Mouse (Mus musculus): ENCODE measurements around the gene 2510039O18Rik. TPM values are rescaled to one million over a fixed set of nuclear protein-coding genes. Genes with fewer than 3 reads are reported as not detected.
A peak's percentile ranks its signal among the peaks of the same experiment; 100 is the strongest.

Gene 2510039O18Rik
- 12.4 and 19.6 TPM in 2 replicates for polyA plus RNA-seq (2011; ENCODE audit: insufficient read depth, insufficient read length, low replicate concordance, missing spikeins)

GRCm38 (mm10) chr4:147940576-147941044 lies at the start of gene 2510039O18Rik:
Gene 2510039O18Rik (plus strand): TSS chr4:147940895.
- 1% methylated on average over 35 of the region's 35 CpGs for WGBS
- H3K27ac ChIP-seq (ENCODE audit: control insufficient read depth, insufficient read depth, low read depth, low read length, poor library complexity) = peak within 1 kb of the TSS; percentile 90
- TF ChIP-seq POLR2A (IDR thresholded peaks at IDR 0.05; ENCODE audit: borderline replicate concordance, control insufficient read depth, low read depth, low read length) (peak; percentile 89), CTCF (IDR thresholded peaks at IDR 0.05; ENCODE audit: control insufficient read depth, insufficient read depth, low read length) (no peak)
- H3K4me1 ChIP-seq (ENCODE audit: control insufficient read depth, insufficient read depth, low read length) = peaks cover 7% of the 10 kb centered on the region
- peak within 1 kb of the TSS; percentile 93 for H3K4me3 ChIP-seq (replicated peaks; ENCODE audit: control insufficient read depth, low read depth, low read length)

- Histone ChIP-seq H3K27ac (ENCODE audit: control insufficient read depth, insufficient read depth, low read depth, low read length, poor library complexity) (no peak overlapping the region), H3K4me3 (replicated peaks; ENCODE audit: control insufficient read depth, low read depth, low read length) (no peak overlapping the region), H3K4me1 (ENCODE audit: control insufficient read depth, insufficient read depth, low read length) (no peaks in the 10 kb centered on the region)
- 70% methylated on average over 4 of the region's 4 CpGs for WGBS
- TF ChIP-seq POLR2A (IDR thresholded peaks at IDR 0.05; ENCODE audit: borderline replicate concordance, control insufficient read depth, low read depth, low read length) (no peak), CTCF (IDR thresholded peaks at IDR 0.05; ENCODE audit: control insufficient read depth, insufficient read depth, low read length) (no peak)
Observed at GRCm38 (mm10) chr4:147895815-147896330, 44.8 kb upstream of the 2510039O18Rik start.

GRCm38 (mm10) chr4:147896411-147896810 lies 44.3 kb upstream of the 2510039O18Rik start:
- Histone ChIP-seq H3K27ac (ENCODE audit: control insufficient read depth, insufficient read depth, low read depth, low read length, poor library complexity) (no peak overlapping the region), H3K4me3 (replicated peaks; ENCODE audit: control insufficient read depth, low read depth, low read length) (no peak overlapping the region), H3K4me1 (ENCODE audit: control insufficient read depth, insufficient read depth, low read length) (no peaks in the 10 kb centered on the region)
- 15% methylated on average over 1 of the region's 1 CpGs for WGBS
- TF ChIP-seq CTCF (IDR thresholded peaks at IDR 0.05; ENCODE audit: control insufficient read depth, insufficient read depth, low read length) (no peak), POLR2A (IDR thresholded peaks at IDR 0.05; ENCODE audit: borderline replicate concordance, control insufficient read depth, low read depth, low read length) (no peak)

- Histone ChIP-seq H3K27ac (ENCODE audit: control insufficient read depth, insufficient read depth, low read depth, low read length, poor library complexity) (no peak overlapping the region), H3K4me3 (replicated peaks; ENCODE audit: control insufficient read depth, low read depth, low read length) (no peak overlapping the region), H3K4me1 (ENCODE audit: control insufficient read depth, insufficient read depth, low read length) (no peaks in the 10 kb centered on the region)
- TF ChIP-seq CTCF (IDR thresholded peaks at IDR 0.05; ENCODE audit: control insufficient read depth, insufficient read depth, low read length) (no peak), POLR2A (IDR thresholded peaks at IDR 0.05; ENCODE audit: borderline replicate concordance, control insufficient read depth, low read depth, low read length) (no peak)
- WGBS = 80% methylated on average over 3 of the region's 3 CpGs
Observed at GRCm38 (mm10) chr4:147897348-147897747, 43.3 kb upstream of the 2510039O18Rik start.

- Histone ChIP-seq H3K4me3 (replicated peaks; ENCODE audit: control insufficient read depth, low read depth, low read length) (no peak overlapping the region), H3K27ac (ENCODE audit: control insufficient read depth, insufficient read depth, low read depth, low read length, poor library complexity) (no peak overlapping the region), H3K4me1 (ENCODE audit: control insufficient read depth, insufficient read depth, low read length) (peaks cover 6% of the 10 kb centered on the region)
- TF ChIP-seq POLR2A (IDR thresholded peaks at IDR 0.05; ENCODE audit: borderline replicate concordance, control insufficient read depth, low read depth, low read length) = no peak
- no peak for TF ChIP-seq CTCF (IDR thresholded peaks at IDR 0.05; ENCODE audit: control insufficient read depth, insufficient read depth, low read length)
- WGBS = 88% methylated on average over 7 of the region's 7 CpGs
Observed at GRCm38 (mm10) chr4:147900452-147900851, 40.2 kb upstream of the 2510039O18Rik start.

- 86% methylated on average over 12 of the region's 12 CpGs for WGBS
- H3K27ac ChIP-seq (ENCODE audit: control insufficient read depth, insufficient read depth, low read depth, low read length, poor library complexity) = no peak overlapping the region; the same call in 1 of the 2 replicates
- peaks cover 6% of the 10 kb centered on the region for H3K4me1 ChIP-seq (ENCODE audit: control insufficient read depth, insufficient read depth, low read length)
Observed at GRCm38 (mm10) chr4:147902906-147903500, 37.7 kb upstream of the 2510039O18Rik start.

GRCm38 (mm10) chr4:147903601-147904000 lies 37.1 kb upstream of the 2510039O18Rik start:
- H3K27ac ChIP-seq (ENCODE audit: control insufficient read depth, insufficient read depth, low read depth, low read length, poor library complexity) = no peak overlapping the region
- H3K4me1 ChIP-seq (ENCODE audit: control insufficient read depth, insufficient read depth, low read length) = peaks cover 6% of the 10 kb centered on the region
- H3K4me3 ChIP-seq (replicated peaks; ENCODE audit: control insufficient read depth, low read depth, low read length) = peak overlapping the region; percentile 17
- WGBS = 49% methylated on average over 3 of the region's 3 CpGs
- no peak for TF ChIP-seq CTCF (IDR thresholded peaks at IDR 0.05; ENCODE audit: control insufficient read depth, insufficient read depth, low read length)
- TF ChIP-seq POLR2A (IDR thresholded peaks at IDR 0.05; ENCODE audit: borderline replicate concordance, control insufficient read depth, low read depth, low read length) = no peak

More at GRCm38 (mm10) chr4:147902906-147903500, 37.7 kb upstream of the 2510039O18Rik start:
- peak overlapping the region; percentile 6 for H3K4me3 ChIP-seq (replicated peaks; ENCODE audit: control insufficient read depth, low read depth, low read length)
- TF ChIP-seq POLR2A (IDR thresholded peaks at IDR 0.05; ENCODE audit: borderline replicate concordance, control insufficient read depth, low read depth, low read length) (no peak), CTCF (IDR thresholded peaks at IDR 0.05; ENCODE audit: control insufficient read depth, insufficient read depth, low read length) (no peak)

GRCm38 (mm10) chr4:147904313-147905089 lies 36.2 kb upstream of the 2510039O18Rik start, which contains the start of gene Mfn2:
Gene Mfn2 (minus strand): TSS chr4:147904704.
- Histone ChIP-seq H3K27ac (ENCODE audit: control insufficient read depth, insufficient read depth, low read depth, low read length, poor library complexity) (peak within 1 kb of the TSS; percentile 95), H3K4me3 (replicated peaks; ENCODE audit: control insufficient read depth, low read depth, low read length) (peak within 1 kb of the TSS; percentile 95), H3K4me1 (ENCODE audit: control insufficient read depth, insufficient read depth, low read length) (peaks cover 6% of the 10 kb centered on the region)
- WGBS = under 1% methylated on average over 59 of the region's 59 CpGs
- peak; percentile 21; the same call in 1 of the 2 replicates for TF ChIP-seq POLR2A (IDR thresholded peaks at IDR 0.05; ENCODE audit: borderline replicate concordance, control insufficient read depth, low read depth, low read length)
- TF ChIP-seq CTCF (IDR thresholded peaks at IDR 0.05; ENCODE audit: control insufficient read depth, insufficient read depth, low read length) = no peak
